In the genomic region with DNA sequence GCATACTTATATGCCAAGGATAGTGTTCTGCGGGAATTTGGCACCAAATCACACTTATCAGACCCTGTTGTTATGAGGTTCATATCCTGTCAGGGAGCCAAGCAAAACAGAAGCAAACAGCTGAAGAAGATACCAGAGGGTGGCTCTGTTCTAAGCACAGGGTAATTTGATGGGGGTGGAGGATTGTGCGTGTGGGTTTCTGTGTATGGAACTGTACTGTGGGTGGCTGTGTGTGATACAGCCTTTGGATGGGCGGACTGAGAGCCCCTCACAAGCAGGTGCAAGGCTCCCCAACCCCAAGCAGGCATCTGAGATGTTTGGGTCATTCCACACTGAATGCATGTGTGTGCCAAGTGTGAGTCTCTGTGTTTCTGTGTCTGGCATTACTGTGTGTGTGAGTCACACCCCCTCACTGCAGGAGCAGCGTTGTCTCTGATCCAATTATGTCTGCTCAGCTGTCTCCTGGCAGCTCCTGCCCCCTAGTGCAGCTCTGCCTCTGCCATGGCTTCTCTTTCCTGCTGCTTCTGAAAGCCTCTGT, we compare ENCODE assay signal across 8 mouse cellular contexts. TPM values are rescaled to one million over a fixed set of nuclear protein-coding genes. Genes with fewer than 3 reads are reported as not detected.
DNase-seq lines count a peak whose midpoint lies in the region; ATAC-seq and TF ChIP-seq lines count a peak whose summit lies in the region.

No protein-coding gene starts in this region.

- TF ChIP-seq POLR2A in embryonic fibroblast, embryonic 13.5 days (IDR thresholded peaks at IDR 0.05; ENCODE audit: low read depth, low read length): no peak

- no peaks in the 10 kb centered on the region for H3K79me2 ChIP-seq in C2C12 (ENCODE audit: control insufficient read depth, insufficient read depth)

- no peak overlapping the region for H3K4me3 ChIP-seq in gastrocnemius, adult 2 months
- no peak overlapping the region for H3K4me3 ChIP-seq in C2C12 (ENCODE audit: insufficient read depth, poor library complexity, severe bottlenecking)
- no peak overlapping the region for H3K4me3 ChIP-seq in embryonic fibroblast, embryonic 13.5 days (ENCODE audit: insufficient read depth, low read length)

- no peak overlapping the region for H3ac ChIP-seq in C2C12 (ENCODE audit: control insufficient read depth, insufficient read length, low read depth)

- intact Hi-C loops in gastrocnemius, adult 2 months (cut with DNase I): no loop called here

- H3K79me3 ChIP-seq in C2C12 (ENCODE audit: low read depth): no peaks in the 10 kb centered on the region

- H3K27ac ChIP-seq in gastrocnemius, adult 2 months: peak overlapping the region; percentile 1; the same call in 1 of the 2 replicates
- H3K27ac ChIP-seq in embryonic fibroblast, embryonic 13.5 days (ENCODE audit: insufficient read depth, low read length): peak overlapping the region; percentile 25; the same call in 1 of the 2 replicates

- H3K27me3 ChIP-seq in C2C12 (ENCODE audit: control insufficient read depth, insufficient read depth, insufficient read length): no peaks in the 10 kb centered on the region

- no peak for ATAC-seq in granulocyte monocyte progenitor cell, adult 5-6 weeks (replicated peaks; ENCODE audit: poor library complexity, severe bottlenecking)

- H3K4me1 ChIP-seq in embryonic fibroblast, embryonic 13.5 days (ENCODE audit: control insufficient read depth, insufficient read depth, low read length): peaks cover 22% of the 10 kb centered on the region

- H3K36me3 ChIP-seq in C2C12 (ENCODE audit: control insufficient read depth, insufficient read depth): no peaks in the 10 kb centered on the region

- peak; percentile 44 for DNase-seq in gastrocnemius, adult 2 months
- no peak for DNase-seq in gastrocnemius, postnatal 4 days (ENCODE audit: low spot score in 2 of 2)
- DNase-seq in layer of hippocampus, adult 9-11 months: peak; percentile 85
- peak; percentile 76 for DNase-seq in right cerebral cortex, postnatal 25 days
- no peak for DNase-seq in spleen, postnatal 14 days (ENCODE audit: low spot score in 2 of 2)

- peak; percentile 32 for TF ChIP-seq CTCF in gastrocnemius, adult 2 months (IDR thresholded peaks at IDR 0.05)
- no peak for TF ChIP-seq CTCF in C2C12 (IDR thresholded peaks at IDR 0.05; ENCODE audit: control insufficient read depth, insufficient read depth, insufficient read length)
- peak; percentile 43; the same call in 1 of the 2 replicates for TF ChIP-seq CTCF in embryonic fibroblast, embryonic 13.5 days (IDR thresholded peaks at IDR 0.05; ENCODE audit: borderline replicate concordance, insufficient read depth, low read length)

TF ChIP-seq in C2C12, 6 proteins besides CTCF, POLR2A, EP300 and RAD21:
- TF ChIP-seq MYOD1 (IDR thresholded peaks at IDR 0.05; ENCODE audit: control insufficient read depth, insufficient read length, low read depth): peak; percentile 59
- no peak for TF ChIP-seq USF1 (IDR thresholded peaks at IDR 0.05; ENCODE audit: low read depth)
- TF ChIP-seq CEBPB (IDR thresholded peaks at IDR 0.05; ENCODE audit: low read depth): no peak
- TF ChIP-seq MYOG (IDR thresholded peaks at IDR 0.05; ENCODE audit: control insufficient read depth, extremely low read depth, insufficient read length): no peak
- TF ChIP-seq FOSL1 (IDR thresholded peaks at IDR 0.05; ENCODE audit: insufficient read depth, low read length, poor library complexity, severe bottlenecking): peak; percentile 26
- TF ChIP-seq MAX (IDR thresholded peaks at IDR 0.05): no peak

RNA-seq across cellular contexts. Expression of a gene that starts 11.8 kb away (rescaled TPM):
- total RNA-seq in gastrocnemius, adult 2 months (2021): 10 to 100 TPM; 32.5 to 49.8 TPM
- total RNA-seq in gastrocnemius, postnatal 4 days (2021): 1 to 10 TPM; 5.9 to 9.0 TPM
- polyA plus RNA-seq in C2C12 (2012; fragmentation: generic; extraction: Trizol): 10.9 TPM
- polyA plus RNA-seq in embryonic fibroblast, embryonic 13.5 days (2011; ENCODE audit: insufficient read length, low read depth, missing spikeins): 13.1 and 13.5 TPM in 2 replicates
- total RNA-seq in granulocyte monocyte progenitor cell, adult 5-6 weeks (2014; fragmentation: Nextera tagmentation): 18.5 and 36.0 TPM in 2 replicates
- 11.8 and 30.5 TPM in 2 replicates for total RNA-seq in granulocyte monocyte progenitor cell, adult 5-6 weeks (2017)

RNA-seq across cellular contexts. Expression of a gene that starts 19.2 kb away (rescaled TPM):
- total RNA-seq in gastrocnemius, adult 2 months (2021): 10 to 100 TPM; 19.9 to 30.6 TPM
- total RNA-seq in gastrocnemius, postnatal 4 days (2021): 10 to 100 TPM; 49.2 to 57.4 TPM
- polyA plus RNA-seq in C2C12 (2012; fragmentation: generic; extraction: Trizol): 21.6 TPM
- polyA plus RNA-seq in embryonic fibroblast, embryonic 13.5 days (2011; ENCODE audit: insufficient read length, low read depth, missing spikeins): 64.2 and 115 TPM in 2 replicates
- 59.2 and 81.5 TPM in 2 replicates for total RNA-seq in granulocyte monocyte progenitor cell, adult 5-6 weeks (2014; fragmentation: Nextera tagmentation)
- total RNA-seq in granulocyte monocyte progenitor cell, adult 5-6 weeks (2017): 27.4 and 64.6 TPM in 2 replicates

RNA-seq across cellular contexts. Expression of a gene that starts 26.6 kb away (rescaled TPM):
- total RNA-seq in gastrocnemius, adult 2 months (2021): 10 to 100 TPM in 1 of 2 experiments, 1 to 10 TPM in 1; 8.0 to 12.0 TPM
- 10 to 100 TPM in 1 of 2 experiments, 1 to 10 TPM in 1; 6.3 to 11.4 TPM for total RNA-seq in gastrocnemius, postnatal 4 days (2021)
- polyA plus RNA-seq in C2C12 (2012; fragmentation: generic; extraction: Trizol): 8.3 TPM
- 14.1 and 16.3 TPM in 2 replicates for polyA plus RNA-seq in embryonic fibroblast, embryonic 13.5 days (2011; ENCODE audit: insufficient read length, low read depth, missing spikeins)
- total RNA-seq in granulocyte monocyte progenitor cell, adult 5-6 weeks (2014; fragmentation: Nextera tagmentation): 26.8 and 43.6 TPM in 2 replicates
- total RNA-seq in granulocyte monocyte progenitor cell, adult 5-6 weeks (2017): 6.6 and 12.2 TPM in 2 replicates

Comparison
In these comparisons a context has a peak if more than half of its experiments do, and no peak if none do; other contexts are left out.
1. DNase-seq: peak in gastrocnemius, adult 2 months (single experiment), layer of hippocampus, adult 9-11 months (single experiment) and right cerebral cortex, postnatal 25 days (single experiment); none in gastrocnemius, postnatal 4 days (0 of 2) and spleen, postnatal 14 days (0 of 2).